Mouse (Mus musculus): ENCODE measurements at regions not wholly inside any gene's neighbourhood (a gene's known extent, or its start where the extent isn't known, plus 50 kb on each side); places are given as distances from the start of the nearest gene placed in this dataset.

DNA sequence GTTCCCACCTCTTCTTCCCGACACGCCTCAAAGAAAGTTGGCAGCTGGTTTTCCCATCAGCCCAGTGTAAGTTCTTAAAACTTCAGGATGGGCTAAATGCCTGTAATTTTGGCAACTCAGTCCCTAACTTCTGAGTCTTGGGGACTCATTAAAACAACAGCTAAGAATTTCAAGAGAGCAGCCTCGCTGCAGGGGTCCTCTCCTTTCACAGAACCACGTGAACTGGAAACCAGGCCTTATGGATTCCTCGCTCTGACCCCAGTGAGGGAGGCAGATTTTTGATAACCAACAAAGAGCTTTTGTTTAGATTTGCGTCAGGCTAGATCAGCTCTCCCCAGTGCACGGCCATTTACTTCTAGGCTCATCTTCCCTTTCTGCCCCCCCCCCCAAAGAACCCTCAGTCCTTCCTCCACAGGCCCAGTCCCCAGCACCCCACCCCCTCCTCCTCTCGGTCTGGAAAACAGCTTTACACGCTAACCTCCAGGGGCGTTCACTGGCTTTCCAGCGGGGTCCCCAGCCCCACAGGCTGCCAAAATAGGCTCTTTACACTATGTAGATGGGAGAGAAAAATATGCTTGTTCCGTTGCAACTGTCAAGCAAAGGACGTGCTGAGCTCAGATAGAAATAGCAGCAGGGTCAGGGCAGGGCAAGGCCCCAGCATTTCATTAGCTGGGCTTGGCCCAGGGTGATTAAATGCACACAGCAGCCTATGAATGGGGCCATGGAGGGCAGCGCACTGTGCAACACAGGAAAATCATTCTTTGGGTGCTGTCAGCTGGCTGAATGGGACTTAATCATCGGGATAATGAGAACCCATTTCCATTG, 233.5 kb downstream of the Zfp36l1 start:
- TF ChIP-seq GATA1 (IDR thresholded peaks at IDR 0.05; ENCODE audit: borderline replicate concordance, low read length), result no peak
- TF ChIP-seq CTCF (IDR thresholded peaks at IDR 0.05; ENCODE audit: low read depth, low read length), result no peak
- no peak for TF ChIP-seq POLR2AphosphoS5 (IDR thresholded peaks at IDR 0.05; ENCODE audit: insufficient replicate concordance, low read depth, low read length)
